Mouse (Mus musculus) heart, adult 2 months (tissue): Measurements from ENCODE around the gene Sumo3. TPM values are rescaled to one million over a fixed set of nuclear protein-coding genes. Genes with fewer than 3 reads are reported as not detected.

ENCODE experiments used
- DNase-seq, 2 experiments: peaks; one replicate each; pipeline ENCODE4 v3.0.0; 2021
- H3K27ac ChIP-seq: fragments of 200-600 bp; 2 replicates; pipeline ENCODE4 v1.8.1; 2022
- H3K27me3 ChIP-seq: fragments of 200-500 bp; 2 replicates; pipeline ENCODE4 v1.6.1; 2012; ENCODE audit warnings: mild to moderate bottlenecking, low read length, inconsistent platforms, mixed read lengths; ENCODE audit not compliant: control insufficient read depth, insufficient read depth
- H3K36me3 ChIP-seq: fragments of 200-500 bp; 2 replicates; pipeline ENCODE4 v1.6.1; 2012; ENCODE audit warnings: low read length, inconsistent platforms; ENCODE audit not compliant: control insufficient read depth, insufficient read depth
- H3K4me1 ChIP-seq: fragments of 200-500 bp; 2 replicates; pipeline ENCODE4 v1.6.1; 2011; ENCODE audit warnings: low read length; ENCODE audit not compliant: control insufficient read depth, insufficient read depth
- H3K4me3 ChIP-seq: fragments of 200-600 bp; 2 replicates; pipeline ENCODE4 v1.8.1; 2022
- H3K79me2 ChIP-seq: fragments of 200-500 bp; replicated peaks from 2 replicates; pipeline ENCODE4 v1.6.1; 2012; ENCODE audit warnings: mild to moderate bottlenecking, inconsistent platforms, low read length, moderate library complexity, mixed read lengths; ENCODE audit not compliant: control insufficient read depth, insufficient read depth
- H3K9ac ChIP-seq: fragments of 200-500 bp; 2 replicates; pipeline ENCODE4 v1.6.1; 2012; ENCODE audit warnings: low read depth, mild to moderate bottlenecking, control low read depth, inconsistent platforms, low read length, mixed read lengths
- CTCF ChIP-seq: fragments of 200-600 bp; IDR thresholded peaks from 2 replicates; pipeline ENCODE4 v1.8.1; 2022; ENCODE audit warnings: antibody characterized with exemption, mild to moderate bottlenecking, moderate library complexity
- EP300 ChIP-seq: fragments of 200-500 bp; IDR thresholded peaks from 2 replicates; pipeline ENCODE4 v1.6.1; 2011; ENCODE audit warnings: low read depth, low read length, control low read depth; ENCODE audit not compliant: insufficient read depth
- POLR2A ChIP-seq: fragments of 200-500 bp; IDR thresholded peaks from 2 replicates; pipeline ENCODE4 v1.6.1; 2011; ENCODE audit warnings: mild to moderate bottlenecking, low read depth, low read length, control low read depth; ENCODE audit not compliant: insufficient read depth
- WGBS: fragments of 180-500 bp; shearing (Covaris S2); methylation state at CpG from one replicate; pipeline ENCODE4 v1.1.7; 2018; 5-methylcytosine and 5-hydroxymethylcytosine counted together
- intact Hi-C: fragments of 180-260 bp; cut with DNase I; formaldehyde crosslinking; loops from one replicate; pipeline ENCODE4 v1.15.1; 2025
- polyA plus RNA-seq: library from polyadenylated mRNA; depleted of rRNA; stranded (reverse); fragments of >200 nt; gene quantifications from 2 replicates; pipeline ENCODE4 v1.2.3, GENCODE M21; 2012
- total RNA-seq, 2 experiments: library from RNA; stranded (reverse); gene quantifications; 2 replicates each; pipeline ENCODE4 v1.2.3; 2021

Gene Sumo3
- total and polyA plus RNA-seq, 3 experiments, result 66.4 to 122 (median 67.8) TPM

- Histone ChIP-seq H3K9ac (peak overlapping the region; percentile 27), H3K4me3 (no peak overlapping the region), H3K27ac (peak overlapping the region; percentile 99), H3K4me1 (peaks cover 35% of the 10 kb centered on the region), H3K27me3 (no peaks in the 10 kb centered on the region), H3K36me3 (peaks cover 9% of the 10 kb centered on the region; the same call in 1 of the 2 replicates), H3K79me2 (peaks cover 6% of the 10 kb centered on the region)
- DNase-seq, result peak; percentile 57 to 70
- 19% methylated on average over 7 of the region's 7 CpGs for WGBS
- intact Hi-C loops, result no loop called here
- TF ChIP-seq POLR2A, result no peak; the same call in 1 of the 2 replicates
- TF ChIP-seq EP300, result 0 out of 2 replicates have a peak, but pooled peaks have one; percentile 71
Observed at GRCm38 (mm10) chr10:77624570-77624995, 18.7 kb downstream of the Sumo3 start.

- TF ChIP-seq POLR2A (no peak), CTCF (no peak), EP300 (no peak)
- intact Hi-C loops, result loop anchor here (5.0 kb wide), 4 partner anchors 109 to 251 kb away; partner anchors contain the start of genes Fam207a, Gm19668 and Gm9639
- H3K27ac ChIP-seq, result peak overlapping the region; percentile 54
Observed at GRCm38 (mm10) chr10:77626036-77626435, 20.1 kb downstream of the Sumo3 start.

GRCm38 (mm10) chr10:77626591-77626990 lies 20.7 kb downstream of the Sumo3 start:
- Histone ChIP-seq H3K27me3 (no peaks in the 10 kb centered on the region), H3K4me3 (no peak overlapping the region), H3K79me2 (peaks cover 8% of the 10 kb centered on the region), H3K9ac (0 out of 2 replicates have a peak overlapping the region, but pooled peaks have one; percentile 2), H3K36me3 (peaks cover 9% of the 10 kb centered on the region; the same call in 1 of the 2 replicates), H3K4me1 (peaks cover 34% of the 10 kb centered on the region), H3K27ac (peak overlapping the region; percentile 54)
- intact Hi-C loops, result loop anchor here (5.0 kb wide), 4 partner anchors 109 to 251 kb away; partner anchors contain the start of genes Fam207a, Gm19668 and Gm9639
- no peak for DNase-seq
- no peak for TF ChIP-seq POLR2A
- TF ChIP-seq CTCF, result no peak
- TF ChIP-seq EP300, result no peak
- 26% methylated on average over 7 of the region's 7 CpGs for WGBS

More at GRCm38 (mm10) chr10:77626036-77626435, 20.1 kb downstream of the Sumo3 start:
- Histone ChIP-seq H3K4me1 (peaks cover 35% of the 10 kb centered on the region), H3K27me3 (no peaks in the 10 kb centered on the region), H3K79me2 (peaks cover 8% of the 10 kb centered on the region), H3K4me3 (no peak overlapping the region), H3K36me3 (peaks cover 9% of the 10 kb centered on the region; the same call in 1 of the 2 replicates), H3K9ac (no peak overlapping the region)
- 53% methylated on average over 7 of the region's 7 CpGs for WGBS
- DNase-seq, result peak; percentile 42

DNA sequence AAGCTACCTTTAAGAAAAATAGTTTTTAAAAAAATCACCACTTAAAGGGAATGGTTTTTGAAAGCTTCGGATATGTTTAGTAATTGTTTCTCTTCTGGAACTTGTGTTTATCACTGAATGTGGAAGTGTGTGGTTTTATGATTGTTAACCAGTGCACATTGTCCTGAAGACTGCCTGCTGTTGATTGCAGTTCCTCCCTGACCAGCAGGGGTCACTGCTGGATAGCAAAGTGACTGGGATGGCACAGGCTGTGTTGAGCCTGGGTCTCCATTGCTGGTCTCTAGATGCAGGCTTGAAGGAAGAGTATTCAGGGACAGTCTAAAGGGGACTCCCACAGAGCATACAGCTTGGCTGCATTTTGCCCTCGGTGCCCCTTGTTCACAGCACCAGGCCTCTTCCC lies 21.6 kb downstream of the Sumo3 start:
- Histone ChIP-seq H3K36me3 (peaks cover 9% of the 10 kb centered on the region; the same call in 1 of the 2 replicates), H3K79me2 (peaks cover 8% of the 10 kb centered on the region), H3K9ac (no peak overlapping the region), H3K27ac (no peak overlapping the region), H3K4me1 (peaks cover 32% of the 10 kb centered on the region), H3K4me3 (no peak overlapping the region), H3K27me3 (no peaks in the 10 kb centered on the region)
- WGBS, result 25% methylated on average over 2 of the region's 2 CpGs
- TF ChIP-seq CTCF (0 out of 2 replicates have a peak, but pooled peaks have one; percentile 100), POLR2A (no peak), EP300 (peak; percentile 93)
- intact Hi-C loops, result loop anchor here (1.0 to 5.0 kb wide), 5 partner anchors 110 to 289 kb away; partner anchors contain the start of genes Fam207a, Gm19668 and Gm9639
- DNase-seq, result peak; percentile 83 to 89

GRCm38 (mm10) chr10:77629163-77629562 lies 23.3 kb downstream of the Sumo3 start:
- 71% methylated on average over 3 of the region's 3 CpGs for WGBS

DNA sequence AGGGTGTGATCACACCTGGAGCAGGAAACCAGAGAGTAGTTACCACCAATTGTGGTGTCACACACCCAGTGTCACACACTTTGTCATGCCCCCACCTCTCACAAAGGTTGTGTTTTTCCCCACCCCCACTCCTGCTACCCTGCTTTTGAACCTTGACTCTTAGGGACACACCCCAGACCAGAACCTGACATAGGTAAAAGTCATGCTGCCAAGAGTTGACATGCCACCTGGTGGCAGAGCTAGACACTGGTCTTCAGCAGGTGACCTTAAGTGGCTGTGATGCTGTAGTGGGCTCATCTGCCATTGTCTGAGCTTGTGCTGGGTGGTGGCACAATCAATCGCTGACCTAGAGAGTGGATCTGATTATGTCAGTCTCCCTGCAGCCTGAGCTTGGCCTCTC lies 24.1 kb downstream of the Sumo3 start:
- Histone ChIP-seq H3K9ac (no peak overlapping the region), H3K4me1 (peaks cover 23% of the 10 kb centered on the region), H3K27ac (no peak overlapping the region), H3K27me3 (no peaks in the 10 kb centered on the region), H3K4me3 (no peak overlapping the region), H3K79me2 (peaks cover 8% of the 10 kb centered on the region), H3K36me3 (0 out of 2 replicates have a peak, but pooled peaks cover 3% of the 10 kb centered on the region)
- no peak for TF ChIP-seq EP300
- TF ChIP-seq CTCF, result peak; percentile 37
- TF ChIP-seq POLR2A, result no peak
- intact Hi-C loops, result loop anchor here (5.0 kb wide), 4 partner anchors 113 to 247 kb away; partner anchors contain the start of genes Fam207a, Gm19668 and Gm9639
- DNase-seq, result no peak
- whole genome bisulfite sequencing, result 77% methylated on average over 1 of the region's 1 CpGs

More at GRCm38 (mm10) chr10:77629163-77629562, 23.3 kb downstream of the Sumo3 start:
- Histone ChIP-seq H3K4me3 (no peak overlapping the region), H3K79me2 (peaks cover 8% of the 10 kb centered on the region), H3K4me1 (peaks cover 25% of the 10 kb centered on the region), H3K27ac (no peak overlapping the region), H3K36me3 (peaks cover 4% of the 10 kb centered on the region; the same call in 1 of the 2 replicates), H3K9ac (no peak overlapping the region), H3K27me3 (no peaks in the 10 kb centered on the region)
- TF ChIP-seq CTCF (no peak), POLR2A (no peak), EP300 (no peak)
- intact Hi-C loops, result loop anchor here (5.0 kb wide), 4 partner anchors 112 to 248 kb away; partner anchors contain the start of genes Fam207a, Gm19668 and Gm9639
- no peak for DNase-seq
